Mouse (Mus musculus) heart, embryonic 11.5 days (tissue): Measurements from ENCODE around the gene Gm10282. TPM values are rescaled to one million over a fixed set of nuclear protein-coding genes. Genes with fewer than 3 reads are reported as not detected.

Experiments used
- ATAC-seq: fragments of 200-750 bp; cut with Nextera tagmentation; replicated peaks from 2 replicates; pipeline ENCODE4 v1.8.0; 2017; ENCODE audit warnings: moderate library complexity; ENCODE audit not compliant: insufficient number of reproducible peaks, low FRiP score, low TSS enrichment
- H3K27ac ChIP-seq: fragments of 300-500 bp; sonication (generic); 2 replicates; pipeline ENCODE4 v1.5.1; 2014; ENCODE audit warnings: mild to moderate bottlenecking, low read depth, low read length
- H3K27me3 ChIP-seq: fragments of 300-500 bp; sonication (generic); 2 replicates; pipeline ENCODE4 v1.6.1; 2014; ENCODE audit warnings: mild to moderate bottlenecking, low read length, mixed read lengths; ENCODE audit not compliant: control insufficient read depth, insufficient read depth
- H3K36me3 ChIP-seq: fragments of 300-500 bp; sonication (generic); 2 replicates; pipeline ENCODE4 v1.6.1; 2014; ENCODE audit warnings: mild to moderate bottlenecking, low read length, moderate library complexity, mixed read lengths; ENCODE audit not compliant: control insufficient read depth, insufficient read depth
- H3K4me1 ChIP-seq: fragments of 300-500 bp; sonication (generic); 2 replicates; pipeline ENCODE4 v1.6.1; 2014; ENCODE audit warnings: low read length; ENCODE audit not compliant: control insufficient read depth, insufficient read depth
- H3K4me2 ChIP-seq: fragments of 300-500 bp; sonication (generic); 2 replicates; pipeline ENCODE4 v1.6.1; 2014; ENCODE audit warnings: mild to moderate bottlenecking, moderate library complexity
- H3K4me3 ChIP-seq: fragments of 300-500 bp; sonication (generic); 2 replicates; pipeline ENCODE4 v1.5.1; 2014; ENCODE audit warnings: low read depth, low read length
- H3K9ac ChIP-seq: fragments of 300-500 bp; sonication (generic); 2 replicates; pipeline ENCODE4 v1.6.1; 2014; ENCODE audit warnings: mild to moderate bottlenecking, low read depth, low read length, moderate library complexity
- H3K9me3 ChIP-seq: fragments of 300-500 bp; sonication (generic); replicated peaks from 2 replicates; pipeline ENCODE4 v1.6.1; 2016; ENCODE audit warnings: low read length; ENCODE audit not compliant: control insufficient read depth
- WGBS: fragments of 180-500 bp; shearing (Covaris S2); extraction: QIAGEN DNeasy Blood & Tissue Kit; methylation state at CpG from one replicate; pipeline ENCODE4 v1.1.7; 2014; ENCODE audit not compliant: insufficient replicate concordance; 5-methylcytosine and 5-hydroxymethylcytosine counted together
- polyA plus RNA-seq: library from polyadenylated mRNA; unstranded; fragments of >200 nt; fragmentation: Nextera tagmentation; extraction: Ambion mirVana; gene quantifications from 2 replicates; pipeline ENCODE4 v1.2.1, GENCODE M21; 2014

The Gm10282 gene
- polyA plus RNA-seq, 1 experiment from 2014 or later, result 22.5 TPM

GRCm38 (mm10) chr8:72310849-72311506, 5.9 kb upstream of the Gm10282 start:
- Histone ChIP-seq H3K36me3 (no peaks in the 10 kb centered on the region), H3K27ac (0 out of 2 replicates have a peak overlapping the region, but pooled peaks have one; percentile 37), H3K4me2 (no peak overlapping the region), H3K4me1 (peaks cover 6% of the 10 kb centered on the region), H3K9me3 (no peaks in the 10 kb centered on the region), H3K27me3 (no peaks in the 10 kb centered on the region), H3K9ac (no peak overlapping the region), H3K4me3 (no peak overlapping the region)
- peak; percentile 71 for ATAC-seq
- WGBS, result 48% methylated on average over 8 of the region's 8 CpGs

- no peak overlapping the region for H3K27ac ChIP-seq
- no peaks in the 10 kb centered on the region for H3K9me3 ChIP-seq
- no peaks in the 10 kb centered on the region for H3K27me3 ChIP-seq
- WGBS, result 44% methylated on average over 6 of the region's 6 CpGs
- no peak overlapping the region for H3K9ac ChIP-seq
- H3K4me1 ChIP-seq, result peaks cover 6% of the 10 kb centered on the region
- no peak overlapping the region for H3K4me3 ChIP-seq
- ATAC-seq, result peak; percentile 51
- no peaks in the 10 kb centered on the region for H3K36me3 ChIP-seq
- no peak overlapping the region for H3K4me2 ChIP-seq
These were observed 3.2 kb upstream of the Gm10282 start for GRCm38 (mm10) chr8:72308276-72308675.

- no peak overlapping the region for H3K4me3 ChIP-seq
- WGBS, result 75% methylated on average over 5 of the region's 5 CpGs
- no peak for ATAC-seq
These were observed 1.9 kb upstream of the Gm10282 start for GRCm38 (mm10) chr8:72306913-72307312.

GRCm38 (mm10) chr8:72303633-72304032, 1.4 kb downstream of the Gm10282 start:
- no peaks in the 10 kb centered on the region for H3K36me3 ChIP-seq
- ATAC-seq, result no peak
- no peaks in the 10 kb centered on the region for H3K27me3 ChIP-seq
- no peak overlapping the region for H3K9ac ChIP-seq
- no peak overlapping the region for H3K4me3 ChIP-seq
- no peaks in the 10 kb centered on the region for H3K9me3 ChIP-seq
- H3K4me2 ChIP-seq, result no peak overlapping the region
- peaks cover 7% of the 10 kb centered on the region; the same call in 1 of the 2 replicates for H3K4me1 ChIP-seq
- 57% methylated on average over 8 of the region's 8 CpGs for WGBS
- no peak overlapping the region for H3K27ac ChIP-seq

More at GRCm38 (mm10) chr8:72306913-72307312, 1.9 kb upstream of the Gm10282 start:
- H3K9ac ChIP-seq, result no peak overlapping the region
- no peak overlapping the region for H3K27ac ChIP-seq
- no peaks in the 10 kb centered on the region for H3K9me3 ChIP-seq
- no peaks in the 10 kb centered on the region for H3K36me3 ChIP-seq
- H3K4me2 ChIP-seq, result no peak overlapping the region
- peaks cover 13% of the 10 kb centered on the region for H3K4me1 ChIP-seq
- H3K27me3 ChIP-seq, result no peaks in the 10 kb centered on the region

GRCm38 (mm10) chr8:72302986-72303612, 2.0 kb downstream of the Gm10282 start:
- H3K4me2 ChIP-seq, result no peak overlapping the region
- peaks cover 7% of the 10 kb centered on the region; the same call in 1 of the 2 replicates for H3K4me1 ChIP-seq
- H3K4me3 ChIP-seq, result no peak overlapping the region
- WGBS, result 59% methylated on average over 8 of the region's 8 CpGs
- H3K27me3 ChIP-seq, result no peaks in the 10 kb centered on the region
- no peaks in the 10 kb centered on the region for H3K9me3 ChIP-seq
- no peaks in the 10 kb centered on the region for H3K36me3 ChIP-seq
- no peak for ATAC-seq
- no peak overlapping the region for H3K9ac ChIP-seq
- peak overlapping the region; percentile 57; the same call in 1 of the 2 replicates for H3K27ac ChIP-seq

GRCm38 (mm10) chr8:72301497-72301896, 3.6 kb downstream of the Gm10282 start:
- Histone ChIP-seq H3K36me3 (no peaks in the 10 kb centered on the region), H3K27me3 (no peaks in the 10 kb centered on the region), H3K4me1 (peaks cover 7% of the 10 kb centered on the region; the same call in 1 of the 2 replicates), H3K4me2 (no peak overlapping the region), H3K9ac (no peak overlapping the region), H3K4me3 (no peak overlapping the region), H3K9me3 (no peaks in the 10 kb centered on the region), H3K27ac (no peak overlapping the region)
- 74% methylated on average over 5 of the region's 5 CpGs for WGBS
- ATAC-seq, result no peak

- no peaks in the 10 kb centered on the region for H3K27me3 ChIP-seq
- H3K27ac ChIP-seq, result no peak overlapping the region
- peaks cover 10% of the 10 kb centered on the region; the same call in 1 of the 2 replicates for H3K4me1 ChIP-seq
- H3K9me3 ChIP-seq, result no peaks in the 10 kb centered on the region
- no peak overlapping the region for H3K9ac ChIP-seq
- H3K36me3 ChIP-seq, result no peaks in the 10 kb centered on the region
- no peak overlapping the region for H3K4me3 ChIP-seq
- 74% methylated on average over 9 of the region's 9 CpGs for WGBS
- ATAC-seq, result no peak
- no peak overlapping the region for H3K4me2 ChIP-seq
These were observed 4.2 kb downstream of the Gm10282 start for GRCm38 (mm10) chr8:72300654-72301400.

GRCm38 (mm10) chr8:72298928-72299327, 6.1 kb downstream of the Gm10282 start:
- H3K4me3 ChIP-seq, result no peak overlapping the region
- no peaks in the 10 kb centered on the region for H3K9me3 ChIP-seq
- peaks cover 22% of the 10 kb centered on the region; the same call in 1 of the 2 replicates for H3K4me1 ChIP-seq
- no peaks in the 10 kb centered on the region for H3K36me3 ChIP-seq
- WGBS, result 83% methylated on average over 1 of the region's 1 CpGs
- no peak overlapping the region for H3K27ac ChIP-seq
- H3K27me3 ChIP-seq, result no peaks in the 10 kb centered on the region
- no peak overlapping the region for H3K9ac ChIP-seq
- no peak overlapping the region for H3K4me2 ChIP-seq
- ATAC-seq, result no peak
